Mouse (Mus musculus): Measurements from ENCODE around the gene Cited4. TPM values are rescaled to one million over a fixed set of nuclear protein-coding genes. Genes with fewer than 3 reads are reported as not detected.

Gene Cited4
- polyA plus RNA-seq, 1 experiment from 2014 or later: 8.8 TPM

DNA sequence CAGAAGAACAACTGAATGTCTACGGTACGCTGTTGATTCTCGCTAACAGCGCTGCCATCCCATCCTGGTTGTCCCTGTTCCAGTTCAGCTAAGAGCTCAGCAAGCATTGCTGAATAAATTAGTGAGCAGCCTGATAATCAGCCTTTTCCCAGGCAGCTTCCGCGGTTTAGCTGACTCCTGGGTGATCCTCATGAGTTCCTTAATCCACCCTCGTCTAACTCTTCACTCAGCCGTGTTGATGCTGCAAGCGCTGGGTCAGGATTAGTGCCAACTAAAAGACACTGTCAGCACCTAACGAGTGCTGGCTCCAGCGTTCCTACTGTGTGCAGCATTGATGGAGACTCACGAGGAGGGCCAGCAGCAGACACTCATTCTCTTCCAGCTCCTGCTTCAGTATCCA lies 4.7 kb downstream of the Cited4 start:
- H3K36me3 ChIP-seq (ENCODE audit: control insufficient read depth, insufficient read depth, low read length): no peaks in the 10 kb centered on the region
- no peak overlapping the region for H3K4me2 ChIP-seq
- no peak overlapping the region for H3K4me3 ChIP-seq (ENCODE audit: low read depth, low read length)
- ATAC-seq (ENCODE audit: low FRiP score): no peak
- peak; percentile 73 for DNase-seq (ENCODE audit: low spot score, missing footprints)
- 36% methylated on average over 12 of the region's 12 CpGs for whole genome bisulfite sequencing
- no peak overlapping the region for H3K9ac ChIP-seq (ENCODE audit: low read length)
- peaks cover 19% of the 10 kb centered on the region for H3K27me3 ChIP-seq (ENCODE audit: control insufficient read depth, insufficient read depth, low read length)
- no peak overlapping the region for H3K27ac ChIP-seq (ENCODE audit: low read depth, low read length)
- H3K4me1 ChIP-seq (ENCODE audit: control insufficient read depth, insufficient read depth, low read length): peaks cover 5% of the 10 kb centered on the region; the same call in 1 of the 2 replicates
- H3K9me3 ChIP-seq (ENCODE audit: control insufficient read depth, low read length): no peaks in the 10 kb centered on the region

DNA sequence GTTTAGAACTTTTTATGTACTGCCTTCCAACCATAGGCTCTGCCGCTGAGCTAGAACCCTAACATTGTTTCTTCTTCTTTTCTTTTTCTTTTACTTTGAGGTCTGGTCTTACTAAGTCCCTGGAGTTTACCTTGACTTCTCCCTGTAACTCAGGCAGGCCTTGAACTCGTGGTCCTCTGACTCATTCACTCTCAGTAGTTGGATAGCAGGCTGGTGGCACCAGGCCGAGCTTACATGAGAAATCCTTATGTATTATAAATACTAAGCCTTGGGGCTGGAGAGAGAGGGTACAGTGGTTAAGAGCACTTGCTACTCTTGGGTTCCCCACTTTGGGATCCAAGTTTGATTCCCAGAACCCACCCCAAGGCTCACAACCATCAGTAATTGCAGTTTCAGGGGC lies 7.2 kb downstream of the Cited4 start:
- no peak overlapping the region for H3K9ac ChIP-seq (ENCODE audit: low read length)
- H3K4me2 ChIP-seq: no peak overlapping the region
- no peak for ATAC-seq (ENCODE audit: low FRiP score)
- no peak for DNase-seq (ENCODE audit: low spot score, missing footprints)
- no peak overlapping the region for H3K4me3 ChIP-seq (ENCODE audit: low read depth, low read length)
- H3K27me3 ChIP-seq (ENCODE audit: control insufficient read depth, insufficient read depth, low read length): peaks cover 5% of the 10 kb centered on the region; the same call in 1 of the 2 replicates
- no peaks in the 10 kb centered on the region for H3K9me3 ChIP-seq (ENCODE audit: control insufficient read depth, low read length)
- H3K4me1 ChIP-seq (ENCODE audit: control insufficient read depth, insufficient read depth, low read length): no peaks in the 10 kb centered on the region
- H3K36me3 ChIP-seq (ENCODE audit: control insufficient read depth, insufficient read depth, low read length): no peaks in the 10 kb centered on the region
- H3K27ac ChIP-seq (ENCODE audit: low read depth, low read length): no peak overlapping the region
- WGBS: 87% methylated on average over 3 of the region's 3 CpGs

DNA sequence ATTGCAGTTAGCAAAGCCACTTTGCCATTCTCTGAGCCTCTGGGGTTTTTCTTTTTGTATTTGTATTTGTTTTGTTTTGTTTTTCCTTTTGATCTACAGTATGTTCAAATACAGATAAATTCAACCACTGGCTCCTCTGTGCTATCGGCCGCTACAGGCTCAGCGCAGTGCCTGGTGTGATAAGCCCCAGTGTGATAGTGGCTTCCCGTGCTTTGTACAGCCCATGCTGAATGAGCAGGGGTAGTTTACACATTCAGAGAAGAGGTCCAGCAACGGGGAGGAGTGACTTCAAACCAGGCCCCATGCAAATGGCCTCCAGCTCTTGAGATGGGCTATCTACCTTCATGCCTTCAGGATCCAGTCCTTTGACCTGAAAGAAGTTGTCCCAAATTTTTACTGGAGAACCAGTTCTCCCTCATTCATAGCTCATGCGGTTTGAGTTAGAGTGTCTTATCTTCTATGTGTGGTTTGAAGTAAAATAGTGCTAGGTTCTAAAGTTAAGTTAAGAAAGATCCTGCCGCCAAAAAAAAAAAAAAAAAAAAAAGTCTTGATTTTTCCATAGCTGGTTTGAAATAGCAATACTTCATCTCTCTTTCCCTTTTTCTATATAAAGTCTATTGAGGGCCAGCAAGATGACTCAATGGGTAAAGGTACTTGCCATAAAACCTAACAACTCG lies 8.5 kb downstream of the Cited4 start:
- ATAC-seq (ENCODE audit: low FRiP score): no peak
- H3K4me2 ChIP-seq: no peak overlapping the region
- 0 out of 2 replicates have a peak, but pooled peaks cover 3% of the 10 kb centered on the region for H3K9me3 ChIP-seq (ENCODE audit: control insufficient read depth, low read length)
- DNase-seq (ENCODE audit: low spot score, missing footprints): peak; percentile 74
- H3K9ac ChIP-seq (ENCODE audit: low read length): no peak overlapping the region
- H3K27me3 ChIP-seq (ENCODE audit: control insufficient read depth, insufficient read depth, low read length): peaks cover 4% of the 10 kb centered on the region; the same call in 1 of the 2 replicates
- no peak overlapping the region for H3K4me3 ChIP-seq (ENCODE audit: low read depth, low read length)
- no peak overlapping the region for H3K27ac ChIP-seq (ENCODE audit: low read depth, low read length)
- WGBS: 77% methylated on average over 8 of the region's 8 CpGs
- H3K4me1 ChIP-seq (ENCODE audit: control insufficient read depth, insufficient read depth, low read length): no peaks in the 10 kb centered on the region
- no peaks in the 10 kb centered on the region for H3K36me3 ChIP-seq (ENCODE audit: control insufficient read depth, insufficient read depth, low read length)

- no peak for ATAC-seq (ENCODE audit: low FRiP score)
- Histone ChIP-seq H3K9ac (ENCODE audit: low read length) (no peak overlapping the region), H3K27me3 (ENCODE audit: control insufficient read depth, insufficient read depth, low read length) (peaks cover 2% of the 10 kb centered on the region; the same call in 1 of the 2 replicates), H3K9me3 (ENCODE audit: control insufficient read depth, low read length) (0 out of 2 replicates have a peak, but pooled peaks cover 3% of the 10 kb centered on the region), H3K36me3 (ENCODE audit: control insufficient read depth, insufficient read depth, low read length) (no peaks in the 10 kb centered on the region), H3K4me1 (ENCODE audit: control insufficient read depth, insufficient read depth, low read length) (no peaks in the 10 kb centered on the region), H3K27ac (ENCODE audit: low read depth, low read length) (no peak overlapping the region), H3K4me2 (no peak overlapping the region), H3K4me3 (ENCODE audit: low read depth, low read length) (no peak overlapping the region)
- 81% methylated on average over 2 of the region's 2 CpGs for WGBS
- peak; percentile 68 for DNase-seq (ENCODE audit: low spot score, missing footprints)
Measured at GRCm38 (mm10) chr4:120675640-120676039, 9.3 kb downstream of the Cited4 start.

- 0 out of 2 replicates have a peak, but pooled peaks cover 3% of the 10 kb centered on the region for H3K9me3 ChIP-seq (ENCODE audit: control insufficient read depth, low read length)
- H3K27ac ChIP-seq (ENCODE audit: low read depth, low read length): no peak overlapping the region
- no peak overlapping the region for H3K4me2 ChIP-seq
- ATAC-seq (ENCODE audit: low FRiP score): no peak
- H3K4me3 ChIP-seq (ENCODE audit: low read depth, low read length): no peak overlapping the region
- H3K27me3 ChIP-seq (ENCODE audit: control insufficient read depth, insufficient read depth, low read length): no peaks in the 10 kb centered on the region
- DNase-seq (ENCODE audit: low spot score, missing footprints): peak; percentile 85
- no peaks in the 10 kb centered on the region for H3K4me1 ChIP-seq (ENCODE audit: control insufficient read depth, insufficient read depth, low read length)
- H3K9ac ChIP-seq (ENCODE audit: low read length): no peak overlapping the region
- no peaks in the 10 kb centered on the region for H3K36me3 ChIP-seq (ENCODE audit: control insufficient read depth, insufficient read depth, low read length)
- WGBS: 63% methylated on average over 7 of the region's 7 CpGs
Measured at GRCm38 (mm10) chr4:120680953-120681352, 14.6 kb downstream of the Cited4 start.

DNA sequence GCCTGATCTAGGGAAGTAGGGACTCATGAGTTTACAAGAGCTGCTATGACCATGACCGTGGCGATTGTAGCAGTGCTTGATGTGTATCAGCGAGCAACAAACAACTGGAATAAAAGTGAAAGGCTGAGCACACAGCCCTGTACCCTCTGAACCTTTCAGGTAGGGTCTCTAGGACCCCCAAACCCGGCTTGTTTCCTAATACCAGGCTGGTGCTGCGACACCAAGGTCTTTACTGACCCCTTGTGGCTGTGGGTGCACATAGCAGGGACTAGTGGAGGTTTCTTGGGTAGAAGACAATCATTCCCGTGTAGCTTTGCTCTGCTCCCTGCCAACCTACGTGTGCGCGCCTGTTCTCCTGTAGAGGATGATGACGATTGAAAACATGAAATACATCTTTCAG lies 15.8 kb downstream of the Cited4 start:
- ATAC-seq (ENCODE audit: low FRiP score) (peak; percentile 22; the same call in 1 of the 2 replicates), DNase-seq (ENCODE audit: low spot score, missing footprints) (peak; percentile 94)
- H3K9me3 ChIP-seq (ENCODE audit: control insufficient read depth, low read length): 0 out of 2 replicates have a peak, but pooled peaks cover 3% of the 10 kb centered on the region
- H3K4me2 ChIP-seq: no peak overlapping the region
- no peaks in the 10 kb centered on the region for H3K27me3 ChIP-seq (ENCODE audit: control insufficient read depth, insufficient read depth, low read length)
- no peak overlapping the region for H3K4me3 ChIP-seq (ENCODE audit: low read depth, low read length)
- no peak overlapping the region for H3K9ac ChIP-seq (ENCODE audit: low read length)
- H3K27ac ChIP-seq (ENCODE audit: low read depth, low read length): no peak overlapping the region
- 33% methylated on average over 10 of the region's 10 CpGs for WGBS
- H3K36me3 ChIP-seq (ENCODE audit: control insufficient read depth, insufficient read depth, low read length): no peaks in the 10 kb centered on the region
- no peaks in the 10 kb centered on the region for H3K4me1 ChIP-seq (ENCODE audit: control insufficient read depth, insufficient read depth, low read length)

- no peak overlapping the region for H3K4me3 ChIP-seq (ENCODE audit: low read depth, low read length)
- no peaks in the 10 kb centered on the region for H3K36me3 ChIP-seq (ENCODE audit: control insufficient read depth, insufficient read depth, low read length)
- H3K27ac ChIP-seq (ENCODE audit: low read depth, low read length): no peak overlapping the region
- WGBS: 61% methylated on average over 9 of the region's 9 CpGs
- H3K9ac ChIP-seq (ENCODE audit: low read length): no peak overlapping the region
- 0 out of 2 replicates have a peak, but pooled peaks cover 3% of the 10 kb centered on the region for H3K9me3 ChIP-seq (ENCODE audit: control insufficient read depth, low read length)
- no peaks in the 10 kb centered on the region for H3K27me3 ChIP-seq (ENCODE audit: control insufficient read depth, insufficient read depth, low read length)
- ATAC-seq (ENCODE audit: low FRiP score): 0 out of 2 replicates have a peak, but pooled peaks have one; percentile 44
- H3K4me1 ChIP-seq (ENCODE audit: control insufficient read depth, insufficient read depth, low read length): no peaks in the 10 kb centered on the region
- H3K4me2 ChIP-seq: no peak overlapping the region
- DNase-seq (ENCODE audit: low spot score, missing footprints): peak; percentile 76
Measured at GRCm38 (mm10) chr4:120683278-120683997, 17.1 kb downstream of the Cited4 start.

DNA sequence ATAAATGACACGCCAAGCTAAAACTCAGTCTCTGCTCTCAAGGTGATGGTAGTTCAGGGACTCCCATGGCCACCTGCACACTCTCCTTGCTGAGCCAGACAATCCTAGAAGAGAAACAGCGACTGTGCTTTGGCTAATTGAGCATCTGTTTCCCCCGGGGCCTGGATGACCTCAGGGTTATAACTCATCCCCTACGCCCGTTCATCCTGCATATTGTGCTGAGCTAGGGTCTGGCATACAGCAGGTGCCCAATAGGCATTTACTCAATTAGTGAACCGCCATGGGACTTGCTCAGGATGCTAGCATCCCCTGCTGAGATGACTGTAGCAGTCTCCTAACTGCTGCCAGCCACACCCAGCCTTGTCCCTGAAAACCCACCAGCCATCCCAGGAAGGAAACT lies 20.9 kb downstream of the Cited4 start:
- DNase-seq (ENCODE audit: low spot score, missing footprints) (no peak), ATAC-seq (ENCODE audit: low FRiP score) (no peak)
- no peak overlapping the region for H3K27ac ChIP-seq (ENCODE audit: low read depth, low read length)
- H3K9me3 ChIP-seq (ENCODE audit: control insufficient read depth, low read length): no peaks in the 10 kb centered on the region
- no peak overlapping the region for H3K4me2 ChIP-seq
- no peak overlapping the region for H3K9ac ChIP-seq (ENCODE audit: low read length)
- no peak overlapping the region for H3K4me3 ChIP-seq (ENCODE audit: low read depth, low read length)
- 65% methylated on average over 6 of the region's 6 CpGs for WGBS
- H3K4me1 ChIP-seq (ENCODE audit: control insufficient read depth, insufficient read depth, low read length): no peaks in the 10 kb centered on the region
- no peaks in the 10 kb centered on the region for H3K36me3 ChIP-seq (ENCODE audit: control insufficient read depth, insufficient read depth, low read length)
- H3K27me3 ChIP-seq (ENCODE audit: control insufficient read depth, insufficient read depth, low read length): no peaks in the 10 kb centered on the region

GRCm38 (mm10) chr4:120689317-120689716 lies 22.9 kb downstream of the Cited4 start:
- Histone ChIP-seq H3K4me1 (ENCODE audit: control insufficient read depth, insufficient read depth, low read length) (no peaks in the 10 kb centered on the region), H3K4me3 (ENCODE audit: low read depth, low read length) (no peak overlapping the region), H3K27ac (ENCODE audit: low read depth, low read length) (no peak overlapping the region), H3K9ac (ENCODE audit: low read length) (no peak overlapping the region), H3K9me3 (ENCODE audit: control insufficient read depth, low read length) (no peaks in the 10 kb centered on the region), H3K4me2 (no peak overlapping the region), H3K36me3 (ENCODE audit: control insufficient read depth, insufficient read depth, low read length) (no peaks in the 10 kb centered on the region), H3K27me3 (ENCODE audit: control insufficient read depth, insufficient read depth, low read length) (no peaks in the 10 kb centered on the region)
- no peak for ATAC-seq (ENCODE audit: low FRiP score)
- 77% methylated on average over 6 of the region's 6 CpGs for WGBS
- no peak for DNase-seq (ENCODE audit: low spot score, missing footprints)

Measured in midbrain, embryonic 11.5 days (tissue).